Mouse (Mus musculus): ENCODE results near the gene Cyp2d34.

Cyp2d34 gene

GRCm38 (mm10) chr15:82620531-82621202 is at the start of gene Cyp2d34:
Cyp2d34 (minus strand) TSS chr15:82620946.
- in situ Hi-C loops (cut with MboI, MseI), result no loop called here

GRCm38 (mm10) chr15:82656346-82656745 is 35.6 kb upstream of the Cyp2d34 start:
- in situ Hi-C loops (cut with MboI, MseI), result no loop called here

- in situ Hi-C loops (cut with MboI, MseI), result no loop called here
Measured at GRCm38 (mm10) chr15:82644371-82644770, 23.6 kb upstream of the Cyp2d34 start.

DNA sequence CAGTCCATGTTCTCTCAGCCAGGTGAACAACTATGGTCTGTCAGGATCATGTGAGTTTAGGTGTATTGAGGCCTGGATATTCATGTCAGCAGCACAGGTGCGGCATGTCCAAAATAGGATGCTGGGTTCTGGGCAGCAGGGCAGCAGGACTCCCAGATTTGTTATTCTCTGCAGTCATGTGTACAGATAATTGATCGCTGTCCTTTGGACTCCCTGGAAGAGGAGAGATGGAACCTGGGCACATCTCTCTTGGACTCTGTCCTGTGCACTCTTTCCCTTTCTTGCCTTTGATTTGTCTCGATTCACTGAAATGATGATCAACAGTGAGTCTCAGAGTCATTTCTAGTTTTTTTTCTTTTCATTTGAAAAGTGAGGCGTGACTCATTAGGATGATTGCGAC is 23.0 kb upstream of the Cyp2d34 start:
- in situ Hi-C loops (cut with MboI, MseI), result no loop called here

DNA sequence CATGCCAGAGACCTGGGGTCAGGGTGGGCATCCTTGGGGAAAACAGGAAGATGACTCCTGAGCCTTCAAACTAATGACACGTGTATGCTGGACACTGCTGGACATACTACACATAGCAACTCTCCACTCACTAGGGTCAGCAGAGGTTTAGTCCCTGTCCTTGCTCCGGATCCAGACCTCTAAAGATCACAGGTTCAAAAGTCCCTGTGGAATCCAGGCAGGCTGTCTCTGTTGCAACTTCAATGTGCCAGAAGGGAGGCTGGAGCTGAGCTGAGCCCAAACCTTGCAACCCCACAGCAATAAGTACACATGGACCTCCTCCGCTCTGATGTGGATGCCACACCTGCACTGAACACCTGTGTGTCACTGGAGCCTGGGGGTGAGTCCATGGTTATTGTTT is 22.0 kb upstream of the Cyp2d34 start:
- in situ Hi-C loops (cut with MboI, MseI), result no loop called here

DNA sequence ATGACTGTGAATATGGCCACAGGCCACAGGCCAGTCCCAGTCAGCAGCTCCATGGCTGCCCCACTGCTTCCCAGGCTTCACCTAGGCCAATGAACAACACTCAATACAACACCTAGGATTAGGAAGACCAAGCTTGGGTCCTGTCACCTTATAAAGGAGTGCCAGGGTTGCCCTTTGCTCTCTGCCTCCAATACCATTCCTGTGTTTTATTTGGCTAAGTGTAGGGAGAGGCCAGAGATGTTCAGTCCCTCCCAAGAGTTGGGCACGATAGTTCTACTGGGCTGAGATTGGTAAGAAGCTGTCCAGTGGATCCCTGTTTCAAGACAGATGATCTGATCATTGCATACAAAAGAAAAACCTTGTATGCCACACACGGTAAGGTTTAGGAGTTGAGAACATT is 21.2 kb upstream of the Cyp2d34 start:
- in situ Hi-C loops (cut with MboI, MseI), result no loop called here

DNA sequence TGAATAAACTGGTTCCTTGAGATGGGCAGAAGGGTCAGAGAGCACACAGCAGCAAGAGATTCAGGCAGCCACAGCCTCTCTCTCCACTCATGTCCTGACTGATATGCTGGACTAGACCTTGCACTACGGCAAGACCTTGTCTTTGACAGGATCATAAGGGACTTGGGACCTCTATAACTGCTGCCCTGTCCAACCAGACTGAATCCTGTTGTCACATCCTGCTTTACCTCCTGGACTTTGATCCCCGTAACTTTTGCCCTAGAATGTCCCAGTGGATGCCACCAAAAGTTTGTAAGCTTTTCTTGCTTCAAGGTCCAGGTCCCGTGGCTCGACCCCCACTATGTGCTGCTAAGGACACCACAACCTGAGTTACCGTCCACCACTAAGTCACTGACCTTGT is 20.6 kb upstream of the Cyp2d34 start:
- in situ Hi-C loops (cut with MboI, MseI), result no loop called here

DNA sequence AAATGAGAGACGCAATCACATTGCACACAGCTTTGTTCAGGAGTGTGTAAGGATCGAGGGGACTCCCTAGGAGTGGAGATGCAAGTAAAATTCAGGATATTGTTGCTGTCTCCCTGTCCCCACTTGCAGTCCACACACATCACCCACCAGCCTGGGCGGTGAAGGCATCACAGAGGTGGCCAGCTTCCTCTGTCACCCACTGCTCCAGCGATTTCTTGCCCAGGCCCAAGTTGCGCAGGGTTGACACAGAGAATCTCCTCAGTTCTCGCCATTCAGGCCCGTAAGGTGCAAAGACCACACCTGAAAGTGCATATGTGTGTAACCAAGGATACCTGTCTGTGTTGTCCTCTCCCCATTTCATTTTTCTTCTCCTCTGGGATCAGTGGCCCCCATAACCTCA is 19.5 kb upstream of the Cyp2d34 start:
- in situ Hi-C loops (cut with MboI, MseI), result no loop called here

DNA sequence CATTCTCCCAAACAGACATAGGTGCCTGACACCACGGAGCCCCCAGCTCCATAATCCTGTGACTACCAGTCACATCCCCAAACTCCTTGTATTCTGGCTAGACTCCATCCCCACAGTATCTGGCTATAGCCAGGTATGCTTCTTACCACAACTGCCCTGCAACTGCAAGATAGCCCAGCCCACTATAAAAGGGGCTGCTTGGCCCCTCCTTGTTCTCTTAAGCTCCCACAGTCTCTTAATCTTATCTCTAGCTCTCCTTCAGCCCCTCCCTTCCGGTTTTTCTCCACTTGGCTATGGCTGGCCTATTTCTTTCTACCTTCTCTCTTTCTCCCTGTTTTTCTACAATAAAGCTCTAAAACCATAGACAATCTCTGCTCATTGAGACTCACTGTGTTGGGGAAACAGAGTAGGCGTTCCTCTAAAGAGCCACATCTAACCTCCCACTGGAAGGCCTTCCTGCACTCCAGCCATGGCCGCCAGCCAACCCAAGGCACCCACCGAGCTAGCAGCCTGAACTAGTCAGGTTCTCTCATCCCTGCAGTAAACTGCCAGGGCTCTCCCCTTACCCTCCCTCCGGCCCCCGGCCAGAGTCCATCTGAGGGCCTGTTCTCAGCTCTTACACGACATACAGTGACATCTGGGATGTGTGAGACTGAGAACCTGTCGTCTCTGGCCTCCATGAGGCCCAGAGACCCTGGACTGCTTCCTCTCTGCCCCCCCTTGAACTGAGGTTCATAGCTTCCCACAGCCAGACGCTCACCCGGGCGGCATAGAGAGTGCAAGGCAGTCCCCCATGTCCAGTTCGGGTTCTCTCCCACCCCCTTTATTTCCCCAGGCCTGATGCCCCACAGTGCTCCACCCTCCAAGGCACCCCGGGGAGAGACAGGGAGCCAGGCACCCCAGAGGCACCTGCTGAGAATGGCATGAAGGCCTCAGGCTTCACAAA is 16.7 kb upstream of the Cyp2d34 start:
- in situ Hi-C loops (cut with MboI, MseI), result no loop called here

GRCm38 (mm10) chr15:82634976-82635375 is 14.2 kb upstream of the Cyp2d34 start:
- in situ Hi-C loops (cut with MboI, MseI), result no loop called here

DNA sequence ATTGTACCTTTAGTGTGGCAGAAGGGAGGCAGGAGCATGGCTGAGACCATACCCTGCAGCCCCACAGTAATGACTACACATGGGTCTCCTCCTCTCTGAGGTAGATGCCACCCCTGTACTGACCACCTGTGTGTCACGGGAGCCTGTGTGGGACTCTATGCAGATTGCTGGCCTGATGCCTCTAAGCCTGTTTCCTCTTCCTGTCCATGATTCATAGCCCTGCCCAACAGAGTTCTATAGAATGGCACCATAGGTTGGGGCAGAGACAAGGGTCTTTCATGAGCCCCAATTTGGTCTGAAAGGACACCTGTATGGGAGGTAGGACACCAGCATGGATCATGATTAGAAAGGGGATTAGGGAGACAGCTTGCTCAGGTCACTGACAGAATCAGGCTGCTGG is 1.2 kb upstream of the Cyp2d34 start:
- in situ Hi-C loops (cut with MboI, MseI), result no loop called here

DNA sequence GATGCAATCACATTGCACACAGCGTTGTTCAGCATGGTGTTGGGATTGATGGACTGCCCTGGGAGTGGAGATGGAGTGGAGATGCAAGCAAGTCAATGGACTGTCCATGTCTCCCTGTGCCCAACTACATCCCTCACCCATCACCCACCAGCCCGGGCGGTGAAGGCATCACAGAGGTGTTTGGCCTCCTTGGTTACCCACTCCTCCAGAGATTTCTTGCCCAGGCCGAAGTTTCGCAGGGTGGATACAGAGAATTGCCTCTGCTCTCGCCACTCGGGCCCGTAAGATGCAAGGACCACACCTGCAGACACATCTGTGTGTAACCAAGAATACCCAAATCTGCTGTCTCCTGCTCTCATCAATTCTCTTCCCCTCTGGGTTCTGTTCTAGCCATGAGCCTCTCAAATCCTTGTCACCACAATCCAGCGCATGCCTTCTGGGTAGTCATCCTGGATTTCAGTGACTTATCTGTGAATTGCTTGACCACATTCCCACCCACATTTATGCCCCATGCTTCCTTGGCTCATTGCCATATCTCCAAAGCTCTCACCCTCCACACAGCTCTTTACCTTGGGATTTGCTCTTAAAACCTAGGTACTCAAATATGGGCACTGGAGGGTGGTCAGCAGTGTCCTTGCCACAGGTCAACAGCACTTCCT is 2.3 kb downstream of the Cyp2d34 start:
- in situ Hi-C loops (cut with MboI, MseI), result loop anchor here (5.0 kb wide), 1 partner anchor 61 kb away; the partner anchor contains the start of gene Cyp2d12

DNA sequence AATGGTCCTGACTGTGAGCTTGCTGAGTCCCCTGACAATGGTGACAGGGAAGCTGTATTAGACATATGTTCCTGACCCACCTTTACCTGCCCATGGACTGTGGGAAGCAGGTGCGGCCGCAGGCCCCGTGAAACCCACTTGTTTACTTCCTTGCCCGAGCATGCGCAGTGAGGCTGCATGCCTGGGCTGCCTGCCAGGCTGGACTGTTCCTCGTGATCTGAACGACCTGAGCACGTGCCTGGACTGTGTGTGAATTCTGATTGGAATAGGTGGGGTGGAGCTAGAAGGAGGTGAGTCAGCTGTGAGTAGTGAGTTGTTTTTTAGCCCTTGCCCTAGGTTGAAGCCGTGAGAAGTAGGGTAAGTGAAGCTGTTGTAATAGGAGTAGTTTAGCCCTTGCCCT is 38.1 kb downstream of the Cyp2d34 start:
- in situ Hi-C loops (cut with MboI, MseI), result no loop called here

DNA sequence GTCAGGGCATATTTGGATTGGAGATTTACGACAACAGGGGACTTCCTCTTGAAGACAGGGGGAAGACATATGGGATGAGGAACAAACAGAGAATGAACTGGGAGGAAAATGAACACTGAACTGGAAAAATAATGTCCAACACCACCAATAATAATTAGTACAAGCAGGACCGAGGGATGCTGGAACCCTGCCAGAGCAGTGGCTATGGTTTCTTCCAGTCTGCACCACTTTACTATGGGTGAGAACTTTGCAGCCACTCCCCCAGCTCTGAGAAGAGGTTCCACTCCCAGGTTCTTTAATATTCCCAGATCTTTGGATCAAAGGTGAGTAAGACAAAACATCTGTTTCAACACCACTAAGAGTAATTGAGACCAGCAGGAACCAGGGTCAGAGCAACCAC is 41.7 kb downstream of the Cyp2d34 start:
- in situ Hi-C loops (cut with MboI, MseI), result no loop called here

DNA sequence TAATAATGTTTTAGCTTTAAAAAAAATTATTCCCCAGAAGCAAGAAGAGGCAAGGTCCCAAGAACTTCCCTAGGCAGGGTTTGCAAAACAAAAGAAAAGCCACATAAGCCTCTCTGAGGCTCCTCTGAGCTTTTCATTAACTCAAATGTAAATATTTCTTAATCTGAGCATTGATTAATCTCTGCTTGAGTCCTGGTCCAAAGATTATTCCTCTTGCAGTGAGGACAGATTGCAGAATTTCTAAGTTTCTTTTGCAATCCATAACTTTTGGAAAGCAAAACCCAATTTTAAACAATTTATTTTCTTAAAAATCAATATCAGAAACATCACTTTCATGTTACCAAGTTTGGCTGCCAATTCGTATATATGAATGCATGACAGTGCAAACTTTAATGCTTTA is 47.9 kb downstream of the Cyp2d34 start:
- in situ Hi-C loops (cut with MboI, MseI), result no loop called here
